Mouse (Mus musculus): ENCODE data around the gene Mvp.

- TF ChIP-seq TAL1 (IDR thresholded peaks at IDR 0.05; ENCODE audit: low read length) (no peak), GATA1 (IDR thresholded peaks at IDR 0.05; ENCODE audit: low read length) (no peak)
Observed at GRCm38 (mm10) chr7:126948626-126949025, 65.8 kb downstream of the Mvp start.

All from erythroblast, embryonic 14.5 days (primary cell).